Mouse (Mus musculus) embryonic fibroblast, embryonic 13.5 days (primary cell): ENCODE data around the gene Pip4k2c.

ENCODE experiments used
- CTCF ChIP-seq: IDR thresholded peaks from 2 replicates; pipeline ENCODE4 v1.5.1; 2011; ENCODE audit warnings: mild to moderate bottlenecking, control low read depth, low read length, moderate library complexity, borderline replicate concordance; ENCODE audit not compliant: insufficient read depth
- POLR2A ChIP-seq: IDR thresholded peaks from 2 replicates; pipeline ENCODE4 v1.6.1; 2011; ENCODE audit warnings: low read depth, mild to moderate bottlenecking, control low read depth, low read length, moderate library complexity

DNA sequence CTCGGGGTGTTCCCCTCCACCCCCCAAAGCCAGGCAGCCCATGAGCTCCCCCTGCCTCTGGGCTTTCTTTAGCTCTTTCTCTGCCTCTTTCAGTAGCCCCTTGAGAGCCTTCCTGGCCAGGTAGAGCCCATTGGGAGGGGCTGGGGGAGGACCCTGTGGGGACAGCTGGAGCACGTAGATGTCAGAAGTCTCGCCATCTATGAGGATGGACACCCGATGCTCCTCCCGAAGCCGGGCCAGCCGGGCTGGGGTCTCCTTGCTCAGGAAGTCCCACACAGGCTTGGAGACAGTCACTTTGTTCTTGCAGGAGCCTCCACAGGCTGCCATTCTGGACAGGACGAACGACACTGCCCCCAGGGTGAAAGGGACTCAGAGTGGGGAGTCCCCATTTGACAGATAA, 18.4 kb downstream of the Pip4k2c start:
- TF ChIP-seq CTCF: no peak
- no peak for TF ChIP-seq POLR2A
